Mouse (Mus musculus) bone marrow macrophage, adult 2 months (primary cell): Measurements from ENCODE around the gene Jph3. TPM values are rescaled to one million over a fixed set of nuclear protein-coding genes. Genes with fewer than 3 reads are reported as not detected.

Source experiments
- H3K27ac ChIP-seq: 2 replicates; pipeline ENCODE4 v1.5.1; 2012; ENCODE audit warnings: low read depth, low read length; ENCODE audit not compliant: insufficient read depth
- H3K4me1 ChIP-seq: 2 replicates; pipeline ENCODE4 v1.6.1; 2012; ENCODE audit warnings: low read length; ENCODE audit not compliant: control insufficient read depth, insufficient read depth
- H3K4me3 ChIP-seq: 2 replicates; pipeline ENCODE4 v1.5.1; 2012; ENCODE audit warnings: mild to moderate bottlenecking, low read length, moderate library complexity; ENCODE audit not compliant: insufficient read depth
- CTCF ChIP-seq: IDR thresholded peaks from 2 replicates; pipeline ENCODE4 v1.5.1; 2012; ENCODE audit warnings: low read depth, mild to moderate bottlenecking, low read length, moderate library complexity
- POLR2A ChIP-seq: IDR thresholded peaks from 2 replicates; pipeline ENCODE4 v1.6.1; 2012; ENCODE audit warnings: mild to moderate bottlenecking, low read depth, low read length, borderline replicate concordance
- polyA plus RNA-seq: library from polyadenylated mRNA; stranded (reverse); fragments of >200 nt; gene quantifications from 2 replicates; pipeline ENCODE4 v1.2.4, GENCODE M21; 2012; ENCODE audit not compliant: missing spikeins, insufficient read depth, insufficient read length

Gene Jph3
- polyA plus RNA-seq, 1 experiment: not detected

GRCm38 (mm10) chr8:121740721-121741120 lies 11.3 kb downstream of the Jph3 start:
- TF ChIP-seq CTCF (no peak), POLR2A (no peak)
- Histone ChIP-seq H3K4me3 (no peak overlapping the region), H3K27ac (no peak overlapping the region), H3K4me1 (no peaks in the 10 kb centered on the region)

GRCm38 (mm10) chr8:121749501-121749900 lies 20.1 kb downstream of the Jph3 start:
- no peak for TF ChIP-seq POLR2A
- TF ChIP-seq CTCF: no peak
- no peak overlapping the region for H3K27ac ChIP-seq
- H3K4me3 ChIP-seq: no peak overlapping the region
- no peaks in the 10 kb centered on the region for H3K4me1 ChIP-seq

- Histone ChIP-seq H3K27ac (no peak overlapping the region), H3K4me1 (no peaks in the 10 kb centered on the region)
- TF ChIP-seq POLR2A (no peak), CTCF (peak; percentile 51)
Measured at GRCm38 (mm10) chr8:121750512-121750911, 21.1 kb downstream of the Jph3 start.

GRCm38 (mm10) chr8:121751407-121751806 lies 22.0 kb downstream of the Jph3 start:
- H3K27ac ChIP-seq: no peak overlapping the region
- TF ChIP-seq CTCF: peak; percentile 99
- TF ChIP-seq POLR2A: no peak
- H3K4me1 ChIP-seq: no peaks in the 10 kb centered on the region
- H3K4me3 ChIP-seq: no peak overlapping the region

More at GRCm38 (mm10) chr8:121750512-121750911, 21.1 kb downstream of the Jph3 start:
- H3K4me3 ChIP-seq: no peak overlapping the region

DNA sequence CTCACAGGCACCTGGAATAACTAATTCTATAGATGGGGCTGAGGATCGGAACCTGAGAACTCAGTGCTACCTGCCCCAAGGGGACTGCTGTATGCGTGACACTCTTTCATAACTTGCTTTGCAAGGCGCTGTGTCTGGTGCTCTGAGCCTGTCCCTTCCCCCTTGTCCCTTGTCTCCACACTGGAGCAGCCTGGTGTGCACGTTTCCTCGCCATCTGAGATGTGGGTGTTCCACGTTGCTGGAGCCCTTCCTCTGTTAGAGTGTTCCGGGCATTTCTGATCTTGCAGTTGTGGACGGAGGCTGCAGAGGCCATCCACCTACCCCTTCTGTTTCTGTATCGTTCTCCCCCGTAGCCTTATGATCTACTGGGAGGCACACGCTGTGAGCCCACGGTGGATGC lies 29.0 kb downstream of the Jph3 start:
- no peak overlapping the region for H3K4me3 ChIP-seq
- TF ChIP-seq CTCF: no peak
- no peak for TF ChIP-seq POLR2A
- no peaks in the 10 kb centered on the region for H3K4me1 ChIP-seq
- H3K27ac ChIP-seq: no peak overlapping the region

GRCm38 (mm10) chr8:121760484-121760883 lies 31.1 kb downstream of the Jph3 start:
- Histone ChIP-seq H3K4me3 (no peak overlapping the region), H3K27ac (no peak overlapping the region), H3K4me1 (no peaks in the 10 kb centered on the region)
- TF ChIP-seq POLR2A (no peak), CTCF (no peak)

- H3K4me3 ChIP-seq: no peak overlapping the region
- H3K4me1 ChIP-seq: no peaks in the 10 kb centered on the region
- no peak overlapping the region for H3K27ac ChIP-seq
- TF ChIP-seq CTCF: no peak
Measured at GRCm38 (mm10) chr8:121761480-121761879, 32.1 kb downstream of the Jph3 start.

- Histone ChIP-seq H3K27ac (no peak overlapping the region), H3K4me3 (no peak overlapping the region), H3K4me1 (no peaks in the 10 kb centered on the region)
- TF ChIP-seq POLR2A (no peak), CTCF (no peak)
Measured at GRCm38 (mm10) chr8:121762999-121763699, 33.7 kb downstream of the Jph3 start.

DNA sequence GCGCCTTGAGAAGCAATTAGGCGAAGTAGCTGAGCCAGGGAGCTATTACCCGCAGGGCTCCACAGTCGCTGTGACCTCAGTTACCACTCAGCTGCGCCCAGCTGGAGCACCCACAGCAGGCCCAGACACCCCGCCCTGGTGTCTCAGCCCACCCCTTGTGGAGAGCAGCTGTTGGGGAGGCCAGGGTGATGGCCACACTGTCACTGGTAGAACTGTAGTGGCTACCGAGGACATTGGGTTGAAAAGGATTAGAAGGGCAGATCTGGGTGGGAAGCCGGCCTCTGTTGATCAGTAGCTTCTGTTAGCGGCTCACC lies 34.2 kb downstream of the Jph3 start:
- H3K27ac ChIP-seq: no peak overlapping the region
- no peak overlapping the region for H3K4me3 ChIP-seq
- no peaks in the 10 kb centered on the region for H3K4me1 ChIP-seq
- TF ChIP-seq POLR2A (no peak), CTCF (no peak)

GRCm38 (mm10) chr8:121765594-121766138 lies 36.2 kb downstream of the Jph3 start:
- no peak overlapping the region for H3K27ac ChIP-seq
- TF ChIP-seq CTCF (no peak), POLR2A (no peak)
- no peak overlapping the region for H3K4me3 ChIP-seq

GRCm38 (mm10) chr8:121769095-121769494 lies 39.7 kb downstream of the Jph3 start:
- Histone ChIP-seq H3K4me1 (no peaks in the 10 kb centered on the region), H3K4me3 (no peak overlapping the region), H3K27ac (no peak overlapping the region)
- no peak for TF ChIP-seq POLR2A
- no peak for TF ChIP-seq CTCF

More at GRCm38 (mm10) chr8:121765594-121766138, 36.2 kb downstream of the Jph3 start:
- H3K4me1 ChIP-seq: no peaks in the 10 kb centered on the region
